Mouse (Mus musculus): ENCODE measurements at regions not wholly inside any gene's neighbourhood (a gene's known extent, or its start where the extent isn't known, plus 50 kb on each side); places are given as distances from the start of the nearest gene placed in this dataset.

DNA sequence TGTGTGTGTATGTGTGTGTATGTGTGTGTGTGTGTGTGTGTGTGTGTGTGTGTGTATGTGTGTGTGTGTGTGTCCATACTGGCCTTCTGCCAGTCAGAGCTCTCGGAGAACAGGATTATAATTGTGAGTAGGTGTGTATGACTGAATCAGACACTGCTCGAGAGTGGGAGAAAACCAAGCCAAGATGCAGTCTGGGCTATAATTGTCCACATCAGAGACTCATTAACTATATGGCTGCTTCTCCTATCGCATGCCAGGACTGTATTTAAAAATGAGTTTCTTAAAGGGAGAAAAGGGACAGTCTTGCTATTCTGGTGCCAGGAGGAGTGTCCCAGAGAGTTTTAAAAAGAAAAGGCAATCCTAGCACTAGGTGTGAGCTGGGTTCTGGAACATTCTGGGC lies 58.7 kb upstream of the Adpgk start:
- DNase-seq: no peak

DNA sequence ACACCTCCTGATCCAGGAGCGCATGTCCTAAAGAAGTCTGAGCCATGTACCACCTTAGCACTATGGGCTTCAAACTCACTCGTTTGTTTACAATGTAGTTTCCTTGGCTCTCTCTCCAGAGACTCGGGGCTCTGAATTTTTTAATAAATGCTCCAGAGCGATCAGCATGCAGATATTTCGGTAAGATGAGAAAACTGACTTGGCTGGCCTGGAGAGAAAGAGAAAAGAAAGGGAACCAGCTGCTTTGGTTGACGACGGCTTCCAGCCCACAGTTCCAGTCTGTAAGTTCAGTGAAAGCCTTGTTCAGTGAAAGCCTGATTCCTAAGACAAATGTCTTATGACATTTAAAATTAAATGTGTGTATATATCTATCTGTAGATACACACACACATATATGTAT lies 59.4 kb upstream of the Adpgk start:
- DNase-seq: no peak

DNA sequence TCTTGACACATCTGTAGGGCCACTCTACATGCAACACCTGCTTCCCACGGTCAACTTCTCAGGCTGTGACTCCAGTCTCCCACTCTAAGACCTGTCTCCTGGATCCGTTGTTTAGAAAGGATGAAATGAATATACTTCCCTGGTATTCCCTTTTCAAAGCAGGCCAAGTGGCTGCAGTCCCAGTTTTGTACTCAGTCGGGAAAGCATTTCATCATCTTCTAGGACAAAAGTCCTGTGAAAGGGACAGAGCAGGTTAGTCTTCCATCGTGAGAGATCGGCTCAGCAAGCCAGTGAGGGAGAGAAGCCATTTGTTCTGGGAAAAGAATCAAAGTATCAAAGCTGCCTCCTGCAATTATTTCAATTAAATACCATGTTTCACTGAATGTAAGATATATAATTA lies 60.2 kb upstream of the Adpgk start:
- DNase-seq: no peak

DNA sequence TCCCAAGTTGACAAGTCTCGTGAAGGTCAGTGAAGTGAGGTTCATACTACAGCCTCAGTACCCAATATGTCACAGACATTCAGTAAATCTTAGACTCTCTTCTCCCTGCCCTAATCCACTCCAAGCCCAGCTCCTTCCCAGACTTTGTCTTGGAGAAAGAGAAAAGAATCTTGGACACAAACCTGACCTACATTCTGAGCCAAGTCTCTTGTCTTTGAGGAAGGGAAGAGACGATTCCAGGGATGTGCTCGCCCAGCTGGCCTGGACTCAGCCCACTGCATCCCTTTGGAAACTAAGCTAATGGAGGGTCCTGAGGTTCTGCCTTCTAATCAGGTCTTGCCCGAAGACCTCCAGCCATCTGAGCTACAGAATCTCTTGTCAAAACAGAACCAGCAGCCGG lies 61.2 kb upstream of the Adpgk start:
- DNase-seq: no peak

DNA sequence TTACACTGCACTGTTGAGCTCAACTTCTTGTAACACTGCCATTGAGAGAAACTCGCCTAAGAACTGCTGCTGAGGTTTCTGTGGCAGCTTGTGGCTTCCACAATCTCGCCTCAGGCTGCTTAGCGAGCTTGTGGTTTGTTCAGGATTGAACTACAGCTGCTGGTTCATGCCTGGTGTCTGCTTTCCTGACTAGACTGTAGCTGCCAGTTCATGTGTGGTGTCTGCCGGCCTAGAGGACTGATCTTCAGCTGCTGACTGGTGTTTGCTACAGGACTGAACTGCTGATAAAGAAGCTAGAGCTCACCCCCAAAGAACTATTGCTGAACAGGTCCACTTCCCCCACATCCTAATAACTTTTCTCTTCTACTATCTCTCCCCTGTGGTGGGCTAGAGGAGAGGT lies 63.4 kb upstream of the Adpgk start:
- DNase-seq: no peak

DNA sequence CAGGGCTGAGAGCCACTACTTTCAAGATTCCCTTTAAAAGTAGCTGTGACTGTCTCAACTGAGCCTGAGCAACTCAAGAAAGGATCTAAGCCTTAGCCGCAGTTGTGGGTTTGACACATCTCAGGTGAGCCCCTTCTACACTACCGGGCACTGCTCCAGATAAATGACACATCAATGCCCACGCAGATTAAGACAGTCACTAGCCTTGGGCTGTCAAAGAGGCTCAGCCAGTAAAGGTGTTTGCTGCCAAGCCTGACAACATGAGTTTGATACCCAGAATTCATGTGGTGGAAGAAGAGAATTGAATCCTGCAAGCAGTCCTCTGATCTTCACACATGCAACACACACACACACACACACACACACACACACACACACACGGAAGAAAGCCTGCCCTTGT lies 65.0 kb upstream of the Adpgk start:
- no peak for DNase-seq

DNA sequence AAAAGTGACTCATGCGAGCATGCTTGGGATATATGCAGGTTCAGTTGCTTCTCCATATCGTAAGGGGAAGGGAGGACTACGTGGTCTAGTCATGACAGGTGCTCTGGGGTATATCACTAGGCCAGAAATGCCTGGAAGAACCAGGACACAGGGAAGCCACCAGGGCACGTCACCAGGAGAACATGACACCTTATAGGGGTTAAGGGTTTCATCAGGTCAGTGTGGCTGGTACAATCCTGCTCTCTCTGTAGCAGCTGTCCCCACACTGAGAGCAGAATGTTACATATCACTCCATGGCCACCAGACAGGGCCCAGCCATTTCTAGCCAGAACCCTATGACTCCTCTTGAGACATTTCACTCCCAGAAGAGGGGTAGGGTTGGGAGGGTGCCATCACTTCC lies 72.1 kb upstream of the Adpgk start:
- DNase-seq: no peak

DNA sequence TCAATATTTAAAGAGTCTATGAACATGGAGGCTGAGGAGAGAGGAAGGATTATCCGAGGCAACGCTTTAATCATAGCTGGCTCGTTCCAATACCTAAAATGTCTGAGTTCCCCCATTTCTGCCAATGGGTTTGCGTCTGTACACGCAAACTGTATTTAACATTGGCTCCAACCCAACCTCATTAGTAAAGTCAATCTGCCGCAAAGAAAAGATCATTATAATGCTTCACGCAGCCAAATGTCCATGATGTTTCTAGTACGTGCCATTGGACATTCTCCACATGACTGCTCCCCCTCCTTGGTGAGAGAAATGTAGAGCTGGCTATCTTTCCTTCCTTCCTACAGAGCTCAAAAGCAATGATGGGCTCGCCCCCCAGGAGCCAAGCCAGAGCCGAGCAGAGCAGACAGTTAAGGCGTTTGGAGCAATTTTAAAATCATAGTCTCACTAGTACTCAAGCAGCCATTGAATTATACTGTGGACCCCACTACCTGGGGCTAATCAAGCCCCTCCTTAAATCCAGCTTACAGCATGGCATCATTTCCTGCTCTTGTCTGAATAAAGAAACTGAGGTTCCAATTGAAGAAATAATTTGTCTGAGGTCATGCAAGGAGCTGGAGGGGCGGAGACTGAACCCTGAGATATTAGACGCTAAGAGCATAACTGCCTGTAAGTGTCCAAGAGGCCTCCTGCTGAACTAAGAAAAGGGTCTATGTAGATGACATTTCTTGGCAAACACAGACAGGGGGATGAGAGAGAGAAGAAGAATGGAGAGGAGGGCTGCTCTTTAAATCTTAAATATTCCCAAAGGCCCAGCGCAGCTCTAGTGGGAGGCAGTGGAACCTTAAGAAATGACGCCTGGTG lies 88.5 kb upstream of the Adpgk start:
- no peak for DNase-seq

DNA sequence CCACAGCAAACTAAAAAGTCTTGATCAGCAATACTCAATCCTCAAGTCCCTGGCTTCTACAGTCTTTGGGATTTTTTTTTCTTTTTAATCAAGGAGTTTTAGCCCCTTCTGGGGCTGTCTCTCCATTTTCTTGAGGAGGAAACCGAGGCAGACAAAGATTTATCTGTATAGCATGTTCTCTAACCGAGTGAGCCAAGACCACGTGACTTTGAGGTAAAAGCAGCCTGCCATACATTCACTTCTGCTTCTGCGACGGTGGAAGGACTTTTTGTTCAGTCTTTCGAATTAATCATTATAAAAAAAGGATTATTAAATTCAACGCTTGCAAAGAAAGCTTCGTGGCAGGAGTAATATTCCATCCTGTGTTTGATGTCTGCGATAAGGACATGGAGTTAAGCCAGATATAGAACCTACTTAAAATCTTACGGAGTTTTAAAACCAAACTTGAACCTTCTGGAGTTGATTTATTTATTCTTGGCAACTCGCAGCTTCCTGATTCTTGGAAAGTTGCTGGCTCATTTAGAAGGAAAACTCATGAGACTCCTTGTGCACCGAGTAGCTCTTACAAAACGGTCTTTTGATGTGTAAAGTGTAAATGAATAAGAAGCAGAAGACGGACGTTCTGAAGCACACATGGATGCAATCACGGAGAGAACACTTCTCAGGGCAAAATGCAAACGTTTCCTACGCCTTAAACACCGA lies 91.7 kb upstream of the Adpgk start:
- DNase-seq: no peak

DNA sequence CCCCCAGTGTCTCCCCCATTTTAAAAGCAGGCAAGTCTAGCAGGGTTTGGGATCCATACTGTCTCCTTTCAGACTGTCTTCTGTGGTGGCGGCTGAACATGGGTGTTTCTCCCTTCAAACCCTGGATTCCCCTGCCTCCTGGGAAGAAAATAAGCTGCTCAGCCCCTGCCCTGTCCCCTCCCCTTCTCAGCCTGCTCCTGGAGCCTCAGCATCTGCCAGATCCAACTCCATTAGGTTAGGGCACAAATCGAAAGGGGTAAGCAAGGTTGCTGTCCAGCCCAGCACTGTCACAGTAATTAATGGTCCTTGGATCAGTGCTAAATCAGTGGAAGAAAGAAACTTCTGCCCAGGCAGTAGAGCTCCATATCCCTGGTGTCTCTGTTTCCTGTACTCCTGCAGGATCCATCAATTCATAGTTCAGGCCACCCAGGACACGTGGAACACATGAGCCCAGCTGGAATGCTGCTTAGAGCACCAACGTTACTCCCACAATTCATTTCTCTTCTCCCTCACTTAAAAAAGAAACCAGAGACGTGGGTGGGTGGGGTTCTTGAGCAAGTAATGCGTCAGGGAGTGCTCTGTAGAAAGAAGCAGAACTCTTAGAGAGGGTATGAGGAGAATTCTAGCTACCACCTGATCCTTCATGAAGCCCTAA lies 93.0 kb upstream of the Adpgk start:
- no peak for DNase-seq

DNA sequence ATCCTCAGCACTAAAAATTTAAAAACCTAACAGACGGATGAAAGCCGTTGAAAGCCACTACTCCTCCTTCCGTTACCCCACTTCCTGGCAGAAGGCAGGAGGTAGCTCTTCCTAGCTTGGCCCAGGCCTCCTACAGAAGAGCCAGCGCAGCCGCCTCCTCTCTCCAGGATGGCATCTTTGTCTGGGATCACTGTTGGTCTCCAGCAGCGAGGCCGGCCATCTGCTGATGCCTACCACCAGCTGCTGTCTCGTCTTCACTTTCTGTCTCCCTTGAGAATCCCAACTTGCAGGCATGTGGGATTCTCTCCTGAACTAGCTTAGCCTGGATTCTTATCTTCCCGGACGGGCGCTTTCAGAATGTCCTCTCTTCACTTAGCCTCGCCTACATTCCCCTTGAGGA lies 93.9 kb upstream of the Adpgk start:
- DNase-seq: no peak

DNA sequence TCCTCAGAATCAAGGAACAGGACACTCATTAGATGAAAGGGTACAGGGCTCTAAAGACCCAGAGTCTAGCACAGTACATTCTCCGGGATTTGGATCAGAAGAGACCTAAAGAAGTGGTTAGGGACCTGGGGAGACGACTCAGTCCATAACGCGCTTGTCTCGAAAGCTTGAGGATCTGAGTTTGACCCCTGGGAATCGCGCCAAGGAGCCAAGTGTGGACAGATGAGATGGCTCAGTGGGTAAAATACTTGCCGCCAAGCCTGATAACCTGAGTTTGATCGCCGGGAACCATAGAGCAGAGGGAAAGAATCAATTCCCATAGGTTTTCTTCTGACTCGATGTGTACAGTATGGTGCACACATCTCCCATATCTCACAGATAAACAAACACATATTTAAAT lies 97.4 kb upstream of the Adpgk start:
- no peak for DNase-seq

DNA sequence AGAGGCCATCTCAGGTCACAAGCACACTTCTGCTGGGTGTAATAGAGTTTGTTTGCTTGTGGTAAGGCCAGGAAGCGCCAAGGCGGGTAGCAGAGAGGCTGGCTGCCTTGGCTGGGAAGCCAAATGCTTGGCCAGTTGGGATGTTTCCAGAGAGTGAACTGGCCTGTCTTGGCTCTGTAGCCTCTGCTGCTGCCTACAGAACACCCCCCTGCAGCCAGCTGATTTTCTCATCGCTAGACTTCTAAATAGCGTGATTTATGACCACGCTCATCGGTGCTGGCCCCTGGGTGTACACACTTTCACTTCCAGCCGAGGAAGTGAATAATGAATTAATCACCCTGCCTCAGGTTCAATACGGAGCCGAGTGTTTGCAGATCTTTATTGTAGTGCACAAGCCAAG lies 102.2 kb upstream of the Adpgk start:
- peak; percentile 30 for DNase-seq

DNA sequence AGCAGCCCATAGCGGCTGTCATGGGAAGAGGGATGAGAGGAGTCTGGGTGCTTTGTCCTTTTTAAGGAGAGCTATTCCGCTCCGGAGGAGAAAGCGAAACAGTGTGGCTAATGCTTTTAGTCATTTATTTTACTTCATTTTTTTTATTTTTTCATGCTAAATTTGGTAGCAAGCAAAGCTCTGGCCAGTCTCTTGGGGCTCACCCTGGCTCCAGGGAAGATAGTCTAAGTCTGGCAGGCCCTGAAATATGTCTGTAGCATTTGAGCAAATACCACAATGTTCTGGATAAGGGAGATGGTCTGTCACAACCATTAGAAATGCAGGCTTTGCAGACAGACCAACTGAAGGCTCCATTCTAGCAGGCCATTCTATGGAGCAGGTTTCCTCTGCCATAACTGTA lies 102.9 kb upstream of the Adpgk start:
- DNase-seq: no peak

DNA sequence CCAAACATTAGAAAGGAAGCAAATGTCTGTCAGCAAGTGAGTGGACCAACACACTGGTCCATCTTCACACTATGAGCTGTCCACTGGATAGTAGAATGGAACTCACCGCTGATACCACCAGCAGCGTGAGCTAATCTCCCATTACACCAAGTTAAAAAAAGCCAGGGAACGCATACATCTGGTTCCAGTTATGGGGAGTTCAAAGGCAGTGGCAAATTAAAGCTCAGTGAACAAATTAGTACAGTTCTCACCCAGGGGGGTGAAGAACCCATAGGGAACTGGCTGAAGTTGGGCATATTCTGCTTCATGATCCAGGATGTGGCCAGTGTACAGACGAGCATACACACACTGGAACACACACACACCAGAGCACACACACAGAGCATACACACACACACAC lies 105.0 kb upstream of the Adpgk start:
- no peak for DNase-seq

DNA sequence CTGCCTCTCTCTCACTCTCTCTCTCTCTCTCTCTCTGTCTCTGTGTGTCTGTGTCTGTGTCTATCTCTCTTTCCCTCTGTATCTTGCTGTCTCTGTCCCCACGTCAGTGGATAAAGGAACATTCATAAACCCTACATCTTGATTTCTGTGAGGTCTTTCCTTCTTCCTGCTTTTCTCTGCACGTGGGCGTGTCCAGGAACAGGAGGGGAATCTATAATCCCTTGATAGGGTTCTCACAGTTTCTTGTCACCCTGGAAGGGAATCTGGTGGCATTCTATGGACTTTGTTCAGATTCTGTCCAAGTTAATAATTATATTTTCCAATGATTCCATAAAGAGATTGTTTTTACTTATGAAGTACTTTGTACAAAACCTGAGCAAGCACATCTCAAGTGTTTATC lies 107.3 kb upstream of the Adpgk start:
- DNase-seq: no peak

DNA sequence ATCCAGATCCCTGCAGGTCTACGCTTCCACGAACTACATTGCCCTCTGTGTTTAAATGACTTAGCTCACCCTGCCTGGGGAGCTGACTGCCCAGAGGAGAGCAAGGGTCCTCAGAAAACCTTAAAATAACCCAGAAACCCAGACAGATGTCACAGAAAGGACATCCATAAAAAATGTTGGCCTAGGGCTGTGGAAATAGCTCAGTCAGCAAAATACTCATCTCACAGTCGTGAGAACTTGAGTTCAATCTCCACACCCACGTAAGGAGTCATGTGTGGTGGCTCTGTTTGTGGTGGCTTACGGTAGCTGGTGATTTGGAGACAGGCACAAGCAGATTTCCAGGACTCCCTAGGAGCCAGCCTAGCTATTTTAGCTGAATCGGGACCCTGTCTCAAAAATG lies 108.5 kb upstream of the Adpgk start:
- no peak for DNase-seq

DNA sequence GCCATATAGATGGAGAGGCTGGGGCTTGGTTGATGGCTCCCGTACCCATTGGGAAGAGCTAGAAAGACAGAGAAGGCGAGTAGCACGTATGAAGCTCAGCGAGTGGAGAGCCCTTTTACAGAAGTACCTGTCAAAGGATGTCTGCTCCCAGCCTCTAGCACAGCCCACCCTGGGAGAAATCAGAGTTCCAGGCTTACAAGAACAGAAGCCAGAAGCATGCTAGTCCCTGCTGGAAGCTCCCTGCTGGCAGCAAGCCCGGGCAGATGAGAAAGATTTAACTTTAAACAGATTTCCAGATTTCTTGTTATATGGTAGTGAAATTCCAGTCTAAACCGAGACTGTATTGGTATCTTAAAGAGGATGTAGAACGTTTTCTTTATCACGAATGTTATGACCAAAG lies 108.9 kb upstream of the Adpgk start:
- peak; percentile 63 for DNase-seq

DNA sequence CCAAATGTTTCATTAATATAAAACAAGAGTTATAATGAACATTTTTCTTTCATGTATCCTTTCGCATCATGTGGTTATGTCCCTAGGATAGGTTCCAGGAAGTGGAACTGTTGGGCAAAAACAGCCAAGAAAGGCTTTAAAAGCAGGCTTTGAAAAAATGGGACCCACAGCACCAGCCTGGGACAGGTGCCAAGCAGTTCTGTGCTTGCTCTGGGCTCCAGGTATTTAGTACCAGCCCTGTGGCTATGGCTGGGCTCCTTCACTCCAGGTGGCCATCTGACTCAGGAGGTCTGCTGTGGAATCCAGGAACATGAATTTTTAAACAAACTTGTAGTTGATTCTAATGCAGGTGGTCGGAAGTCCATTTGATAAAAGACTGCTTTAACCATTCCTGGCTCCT lies 119.8 kb upstream of the Adpgk start:
- peak; percentile 22 for DNase-seq

DNA sequence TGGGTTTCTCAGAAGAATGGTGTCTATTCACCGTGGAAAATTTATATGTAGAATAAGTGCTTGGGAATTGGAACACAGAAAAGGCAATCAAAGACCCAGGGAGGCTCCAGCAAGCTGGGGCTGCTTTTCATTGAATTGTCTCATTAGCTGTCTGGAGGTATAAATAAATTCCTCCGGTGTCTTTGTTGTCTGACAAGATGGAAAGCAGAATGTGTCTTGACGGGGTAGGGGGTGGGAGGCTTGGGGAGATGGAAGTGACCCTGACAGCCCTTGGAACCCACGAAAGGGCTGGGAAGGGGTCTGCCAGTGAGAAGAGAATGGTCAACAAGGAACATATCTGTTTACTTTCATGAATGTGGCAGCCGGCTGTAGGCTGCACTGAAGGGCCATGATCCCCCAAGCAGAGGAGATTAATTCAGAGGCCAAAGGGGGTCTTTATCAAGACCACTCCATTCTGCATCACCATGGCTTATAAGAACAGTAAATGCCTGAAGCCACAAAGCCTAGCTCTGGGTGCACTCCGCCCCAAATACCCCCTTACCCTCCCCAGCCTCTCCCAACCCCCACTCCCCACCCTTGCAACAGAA lies 127.2 kb upstream of the Neo1 start:
- DNase-seq: no peak

DNA sequence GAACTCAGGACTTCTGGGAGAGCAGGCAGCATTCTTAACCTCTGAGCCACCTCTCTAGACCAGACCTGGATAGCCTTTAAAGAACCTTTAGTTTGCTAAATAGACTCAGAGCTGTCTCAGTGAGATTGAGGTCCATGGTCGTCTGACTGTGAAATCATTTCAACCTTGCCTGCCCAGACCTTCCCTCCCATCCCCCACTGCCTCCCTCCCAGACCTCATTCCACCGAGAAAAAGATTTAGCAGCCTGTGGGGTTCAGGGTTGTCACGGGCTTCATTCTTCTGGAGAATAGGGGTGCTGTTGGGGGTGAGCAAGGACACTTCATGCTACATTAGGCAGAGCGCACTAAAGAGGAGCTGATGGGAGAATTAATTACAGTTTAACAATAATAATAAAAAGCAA lies 126.7 kb upstream of the Neo1 start:
- DNase-seq: no peak

DNA sequence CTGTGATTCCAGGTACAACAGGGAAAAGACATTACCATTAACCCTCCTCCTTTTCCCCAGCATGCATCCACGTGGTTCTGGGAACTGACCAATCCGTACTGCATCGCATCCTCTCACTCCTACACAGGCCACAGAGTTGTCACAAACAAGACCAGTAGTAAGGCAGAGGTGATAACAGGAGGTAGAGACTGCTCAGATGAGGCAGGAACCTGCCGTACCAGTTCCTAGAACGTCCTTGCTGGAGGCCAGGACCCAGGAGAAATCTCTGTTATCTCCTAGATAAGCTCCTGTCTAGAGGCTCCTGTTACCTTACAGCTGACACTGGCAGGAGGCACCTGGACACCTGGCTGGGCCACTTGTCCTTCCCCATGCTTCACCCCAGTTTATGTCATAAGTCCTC lies 121.4 kb upstream of the Neo1 start:
- no peak for DNase-seq

DNA sequence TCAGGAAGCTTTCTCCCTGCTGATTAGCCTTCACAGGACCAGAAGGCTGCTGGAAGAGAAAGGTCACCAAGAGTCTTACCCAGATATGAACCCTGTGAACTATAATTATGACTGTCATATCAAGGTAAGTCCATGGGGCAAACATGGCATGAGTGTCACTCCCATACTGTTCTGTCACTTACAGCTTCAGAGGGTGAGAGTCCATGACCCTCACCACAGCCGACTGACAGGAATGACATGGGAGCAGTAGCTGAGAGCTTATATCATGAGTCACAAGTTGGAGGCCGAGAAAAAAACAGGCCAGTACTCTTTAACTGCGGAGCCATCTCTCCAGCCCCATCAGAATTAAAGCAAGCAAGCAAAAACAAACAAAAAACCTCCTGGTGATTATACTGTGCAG lies 117.7 kb upstream of the Neo1 start:
- no peak for DNase-seq

DNA sequence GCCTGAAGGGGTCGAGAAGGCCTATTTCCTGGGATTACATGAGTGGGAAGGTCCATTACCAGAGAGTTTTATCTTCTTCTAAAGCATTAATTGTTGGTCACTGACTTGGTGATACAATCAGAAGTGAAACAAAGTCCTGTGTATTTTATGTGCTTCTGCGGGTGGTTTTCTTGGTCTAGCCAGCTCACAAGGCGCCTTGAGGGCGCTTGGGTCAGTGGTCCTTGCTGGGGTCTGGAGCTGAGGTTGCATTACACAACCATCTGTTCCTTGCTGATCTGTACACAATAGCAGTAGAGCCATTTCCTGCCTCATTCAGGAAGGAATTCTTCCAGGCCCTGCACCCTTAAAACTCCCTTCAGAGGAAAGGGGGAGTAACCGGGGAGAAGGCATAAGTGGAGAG lies 116.9 kb upstream of the Neo1 start:
- no peak for DNase-seq
